Mouse (Mus musculus): ENCODE data around the gene Sowahd.
"Not testable (repeated sequence)": the region's sequence is repeated elsewhere in the genome, so short reads cannot be mapped to it uniquely, and the experiment has no call there.

Gene Sowahd

GRCm38 (mm10) chrX:37048066-37048889 lies at the start of gene Sowahd:
Sowahd (plus strand) TSS chrX:37048845.
- DNase-seq (ENCODE audit: low read depth, low spot score), result no peak

GRCm38 (mm10) chrX:37013870-37014269 lies 34.8 kb upstream of the Sowahd start:
- DNase-seq (ENCODE audit: low read depth, low spot score), result no peak

GRCm38 (mm10) chrX:37018150-37018654 lies 30.4 kb upstream of the Sowahd start:
- DNase-seq (ENCODE audit: low read depth, low spot score), result no peak

GRCm38 (mm10) chrX:37019045-37019444 lies 29.6 kb upstream of the Sowahd start:
- no peak for DNase-seq (ENCODE audit: low read depth, low spot score)

GRCm38 (mm10) chrX:37022690-37023089 lies 26.0 kb upstream of the Sowahd start:
- DNase-seq (ENCODE audit: low read depth, low spot score), result no peak

- DNase-seq (ENCODE audit: low read depth, low spot score), result no peak
Measured at GRCm38 (mm10) chrX:37023652-37024309, 24.9 kb upstream of the Sowahd start.

- DNase-seq (ENCODE audit: low read depth, low spot score), result no peak
Measured at GRCm38 (mm10) chrX:37028378-37028777, 20.3 kb upstream of the Sowahd start.

GRCm38 (mm10) chrX:37042726-37043125 lies 5.9 kb upstream of the Sowahd start:
- no peak for DNase-seq (ENCODE audit: low read depth, low spot score)

GRCm38 (mm10) chrX:37048890-37049823 lies 512 bp downstream of the Sowahd start:
- DNase-seq (ENCODE audit: low read depth, low spot score), result no peak

GRCm38 (mm10) chrX:37063902-37064301 lies 15.3 kb downstream of the Sowahd start:
- no peak for DNase-seq (ENCODE audit: low read depth, low spot score)

GRCm38 (mm10) chrX:37067299-37067698 lies 18.7 kb downstream of the Sowahd start:
- DNase-seq (ENCODE audit: low read depth, low spot score), result no peak

- no peak for DNase-seq (ENCODE audit: low read depth, low spot score)
Measured at GRCm38 (mm10) chrX:37068766-37069165, 20.1 kb downstream of the Sowahd start.

- no peak for DNase-seq (ENCODE audit: low read depth, low spot score)
Measured at GRCm38 (mm10) chrX:37074262-37074892, 25.7 kb downstream of the Sowahd start.

GRCm38 (mm10) chrX:37076651-37077050 lies 28.0 kb downstream of the Sowahd start:
- DNase-seq (ENCODE audit: low read depth, low spot score), result no peak

GRCm38 (mm10) chrX:37080345-37080744 lies 31.7 kb downstream of the Sowahd start:
- DNase-seq (ENCODE audit: low read depth, low spot score), result not testable (repeated sequence)

GRCm38 (mm10) chrX:37081194-37081593 lies 32.5 kb downstream of the Sowahd start:
- DNase-seq (ENCODE audit: low read depth, low spot score), result no peak

- DNase-seq (ENCODE audit: low read depth, low spot score), result peak; percentile 35
Measured at GRCm38 (mm10) chrX:37084318-37084926, 35.8 kb downstream of the Sowahd start.

- peak; percentile 81 for DNase-seq (ENCODE audit: low read depth, low spot score)
Measured at GRCm38 (mm10) chrX:37084927-37085660, 36.4 kb downstream of the Sowahd start, which contains the start of gene Rpl39. Rpl39 (minus strand) TSS chrX:37085402.

- no peak for DNase-seq (ENCODE audit: low read depth, low spot score)
Measured at GRCm38 (mm10) chrX:37085665-37086064, 37.0 kb downstream of the Sowahd start.

GRCm38 (mm10) chrX:37088778-37089177 lies 40.1 kb downstream of the Sowahd start:
- no peak for DNase-seq (ENCODE audit: low read depth, low spot score)

Data from telencephalon, adult 2 months (tissue).